Mouse (Mus musculus) brain, embryonic 14.5 days (tissue): ENCODE results near the gene Uhrf1. TPM values are rescaled to one million over a fixed set of nuclear protein-coding genes. Genes with fewer than 3 reads are reported as not detected.
A peak's percentile ranks its signal among the peaks of the same experiment; 100 is the strongest.

ENCODE experiments used
- DNase-seq: peaks from one replicate; pipeline ENCODE4 v3.0.0-alpha.2; 2011; ENCODE audit warnings: low read depth
- CTCF ChIP-seq: fragments of 200-500 bp; IDR thresholded peaks from 2 replicates; pipeline ENCODE4 v1.5.1; 2012; ENCODE audit warnings: inconsistent platforms, mild to moderate bottlenecking, moderate library complexity, borderline replicate concordance; ENCODE audit not compliant: insufficient read depth, insufficient read length; ENCODE audit errors: extremely low read depth
- POLR2A ChIP-seq: fragments of 200-500 bp; IDR thresholded peaks from 2 replicates; pipeline ENCODE4 v1.6.1; 2012; ENCODE audit warnings: mild to moderate bottlenecking, inconsistent platforms, borderline replicate concordance; ENCODE audit not compliant: poor library complexity, insufficient read depth, insufficient read length, severe bottlenecking; ENCODE audit errors: extremely low read depth
- polyA plus RNA-seq: library from polyadenylated mRNA; depleted of rRNA; stranded (reverse); fragments of >200 nt; gene quantifications from 2 replicates; pipeline ENCODE4 v1.2.3, GENCODE M21; 2012

Uhrf1 gene
- polyA plus RNA-seq, 1 experiment = 39.8 TPM

GRCm38 (mm10) chr17:56309191-56309945 is 6.2 kb downstream of the Uhrf1 start:
- no peak for TF ChIP-seq POLR2A
- TF ChIP-seq CTCF = no peak
- DNase-seq = no peak

- DNase-seq = no peak
- TF ChIP-seq POLR2A (no peak), CTCF (no peak)
Observed at GRCm38 (mm10) chr17:56324419-56324818, 21.3 kb downstream of the Uhrf1 start.

- DNase-seq = peak; percentile 100
- TF ChIP-seq POLR2A (peak; percentile 91), CTCF (no peak)
Observed at GRCm38 (mm10) chr17:56325450-56326152, 22.5 kb downstream of the Uhrf1 start, which contains the start of gene Kdm4b. Gene Kdm4b (plus strand): TSS chr17:56326062.

GRCm38 (mm10) chr17:56326153-56327147 is 23.3 kb downstream of the Uhrf1 start:
- DNase-seq = peak; percentile 36
- TF ChIP-seq CTCF (no peak), POLR2A (no peak)

- no peak for DNase-seq
- no peak for TF ChIP-seq CTCF
- TF ChIP-seq POLR2A = no peak
Observed at GRCm38 (mm10) chr17:56329267-56329666, 26.1 kb downstream of the Uhrf1 start.

GRCm38 (mm10) chr17:56330345-56330744 is 27.2 kb downstream of the Uhrf1 start:
- DNase-seq = no peak
- no peak for TF ChIP-seq CTCF
- TF ChIP-seq POLR2A = no peak

- no peak for DNase-seq
- TF ChIP-seq POLR2A (no peak), CTCF (no peak)
Observed at GRCm38 (mm10) chr17:56331256-56331655, 28.1 kb downstream of the Uhrf1 start.

- peak; percentile 28 for DNase-seq
- no peak for TF ChIP-seq POLR2A
- peak; percentile 36; the same call in 1 of the 2 replicates for TF ChIP-seq CTCF
Observed at GRCm38 (mm10) chr17:56332987-56333386, 29.9 kb downstream of the Uhrf1 start.

- TF ChIP-seq CTCF (peak; percentile 66), POLR2A (no peak)
- DNase-seq = peak; percentile 53
Observed at GRCm38 (mm10) chr17:56337190-56337589, 34.1 kb downstream of the Uhrf1 start.

- no peak for TF ChIP-seq POLR2A
- no peak for TF ChIP-seq CTCF
- DNase-seq = no peak
Observed at GRCm38 (mm10) chr17:56337791-56338190, 34.7 kb downstream of the Uhrf1 start.
